Comparison of ENCODE assay signal across 12 mouse cellular contexts in the genomic region with DNA sequence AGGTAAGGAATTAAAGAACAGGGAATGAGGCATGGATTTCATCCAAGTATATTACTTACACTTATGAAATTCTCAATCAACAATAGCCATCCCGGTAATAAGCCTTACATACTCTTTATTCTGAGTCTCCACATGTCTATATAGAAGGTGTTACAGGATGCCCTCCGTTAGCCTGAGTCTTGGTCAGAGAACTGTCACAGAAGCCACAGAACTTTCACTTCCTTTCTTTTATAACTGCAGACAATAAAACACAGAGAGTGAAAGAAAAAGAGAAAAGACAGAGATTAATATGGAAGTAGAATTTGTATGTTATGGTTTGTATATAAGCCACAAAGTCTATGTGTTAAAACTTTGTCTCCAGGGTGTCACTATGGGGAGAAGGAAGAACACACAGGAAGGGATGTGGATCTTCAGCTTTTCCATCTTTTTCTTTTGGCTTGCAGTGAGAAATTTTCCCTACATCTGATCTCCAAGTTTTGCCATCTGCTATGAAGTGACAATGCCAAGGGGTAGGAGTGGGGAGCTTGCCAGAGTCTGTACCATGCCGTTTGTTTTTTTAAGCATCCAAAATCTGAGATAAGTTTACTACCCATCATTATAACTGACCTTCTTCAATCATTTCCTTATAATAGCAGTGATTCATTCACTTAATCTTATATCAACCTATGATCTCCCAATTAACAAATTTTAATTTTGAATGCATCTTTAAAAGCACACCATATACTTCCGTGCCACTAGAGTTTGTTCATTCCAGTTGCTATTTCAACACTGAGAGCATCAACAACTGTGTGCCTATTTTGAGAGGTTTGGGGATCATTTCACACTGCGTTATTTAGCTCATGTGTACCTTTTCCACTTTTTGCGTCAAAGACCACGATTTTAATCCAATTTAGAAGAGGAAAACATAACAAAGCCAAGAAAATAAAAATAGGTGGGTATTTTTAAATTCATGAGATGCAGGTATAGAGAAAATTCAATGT.
A peak's percentile ranks its signal among the peaks of the same experiment; 100 is the strongest.
DNase-seq lines count a peak whose midpoint lies in the region; TF ChIP-seq lines count a peak whose summit lies in the region.
"Had no signal": no experiment of that assay in that cellular context is flagged by ENCODE, and none has a peak within 500 bp of the region (broad histone marks: within the 10 kb centered on the region; RNA-seq: fewer than 3 reads in every experiment).

No protein-coding gene starts in this region.

- no peak for TF ChIP-seq CTCF in layer of hippocampus, adult 2 months (conservative IDR thresholded peaks at IDR 0.05)

- peak overlapping the region; percentile 63 for H3K27ac ChIP-seq in layer of hippocampus, adult 2 months
- H3K27ac ChIP-seq: embryonic facial prominence, embryonic 10.5 days; limb, embryonic 15.5 days had no signal

- DNase-seq in brain, adult 2 months (ENCODE audit: low read depth, low spot score) = peak; percentile 93
- DNase-seq in cerebellum, adult 9-10 months = peak; percentile 84
- peak; percentile 63 to 72 for DNase-seq in layer of hippocampus, adult 2 months (ENCODE audit: low spot score in 2 of 2)
- DNase-seq in left cerebral cortex, postnatal 36 days (ENCODE audit: low spot score in 2 of 2) = peak; percentile 25 to 46
- DNase-seq in lung, postnatal 14 days = no peak
- DNase-seq in neural tube, embryonic 10.5 days (ENCODE audit: extremely low spot score, low spot score) = no peak
- DNase-seq in kidney, adult 18-20 months = no peak
- no peak for DNase-seq in c-Kit-positive CD71-positive TER-119-positive erythroid progenitor cells, embryonic 14.5 days (ENCODE audit: low spot score)
- DNase-seq: adrenal gland, postnatal 25 days; heart, postnatal 4 days had no signal

- H3K4me3 ChIP-seq in layer of hippocampus, adult 2 months = no peak overlapping the region
- H3K4me3 ChIP-seq: embryonic facial prominence, embryonic 10.5 days; limb, embryonic 15.5 days had no signal

- intact Hi-C loops in left cerebral cortex, postnatal 36 days (cut with DNase I) = no loop called here

Comparison
In these comparisons a context has a peak if more than half of its experiments do, and no peak if none do; other contexts are left out.
1. DNase-seq: peak in brain, adult 2 months (single experiment), cerebellum, adult 9-10 months (single experiment), layer of hippocampus, adult 2 months (2 of 2) and left cerebral cortex, postnatal 36 days (2 of 2); none in lung, postnatal 14 days (single experiment), neural tube, embryonic 10.5 days (single experiment), kidney, adult 18-20 months (single experiment) and c-Kit-positive CD71-positive TER-119-positive erythroid progenitor cells, embryonic 14.5 days (single experiment).